Mouse (Mus musculus) MEL (cell line): ENCODE data around the gene Ccdc102a.

Experiments
- CTCF ChIP-seq, 3 experiments: IDR thresholded peaks in 2 of 3; conservative IDR thresholded peaks in 1 of 3; 2 replicates each; pipeline ENCODE4 v1.5.1; 2011 to 2012; ENCODE audit warnings: low read length in 3 of 3, low read depth in 2 of 3, mild to moderate bottlenecking in 2 of 3, improper control_type of control experiment in 1 of 3, inconsistent platforms in 1 of 3, mixed read lengths in 1 of 3, moderate library complexity in 1 of 3; ENCODE audit not compliant: control insufficient read depth in 1 of 3, insufficient read depth in 1 of 3, poor library complexity in 1 of 3, severe bottlenecking in 1 of 3
- HCFC1 ChIP-seq: IDR thresholded peaks from 2 replicates; pipeline ENCODE4 v1.6.1; 2012; ENCODE audit warnings: low read depth, mild to moderate bottlenecking, inconsistent platforms, low read length, improper control_type of control experiment, moderate library complexity
- JUND ChIP-seq: IDR thresholded peaks from 2 replicates; pipeline ENCODE4 v1.6.1; 2011; ENCODE audit warnings: low read depth, mild to moderate bottlenecking, improper control_type of control experiment, low read length
- MEF2A ChIP-seq: IDR thresholded peaks from 2 replicates; pipeline ENCODE4 v1.6.1; 2014; ENCODE audit warnings: low read depth, mild to moderate bottlenecking, inconsistent platforms, low read length, improper control_type of control experiment; ENCODE audit not compliant: poor library complexity, insufficient replicate concordance, severe bottlenecking; ENCODE audit errors: extremely low read depth

DNA sequence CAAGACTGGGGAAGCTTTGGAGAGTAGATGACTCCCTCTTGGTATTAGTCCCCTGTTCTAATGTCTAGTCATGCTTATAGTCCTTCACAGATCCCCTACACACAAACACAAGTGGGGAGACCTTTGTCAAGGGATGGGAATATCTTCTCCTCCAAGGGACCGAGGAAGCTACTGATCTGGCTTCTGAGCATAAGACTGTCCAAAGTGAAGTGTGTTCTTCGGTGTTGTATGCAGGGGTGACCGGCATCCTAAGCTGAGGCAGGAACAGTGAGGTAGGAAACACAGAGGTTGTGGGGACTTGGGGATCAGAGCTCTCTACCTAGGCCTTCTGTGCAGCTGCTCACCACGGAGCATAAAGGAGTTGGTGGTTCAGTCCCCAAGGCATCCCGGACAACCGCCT lies 4.3 kb upstream of the Ccdc102a start:
- TF ChIP-seq HCFC1 (no peak), JUND (no peak), CTCF (IDR thresholded peaks at IDR 0.05 in 2 of 3, conservative IDR thresholded peaks at IDR 0.05 in 1 of 3; ENCODE audit: control insufficient read depth in 1 of 3, insufficient read depth in 1 of 3, low read depth in 2 of 3, low read length in 3 of 3, poor library complexity in 1 of 3, severe bottlenecking in 1 of 3) (no peak), MEF2A (no peak)
